Mouse (Mus musculus) v-Abl transformed pro-B cells (cell line): ENCODE measurements around the gene Sh2d1b1.

Experiments
- in situ Hi-C, 2 experiments: fragments of 400-800 bp; cut with MboI; formaldehyde crosslinking; loops; one replicate each; pipeline ENCODE4 v1.15.1; 2025; ENCODE audit not compliant: unreplicated experiment in 2 of 2

Gene Sh2d1b1

GRCm38 (mm10) chr1:170323001-170323400, 45.9 kb downstream of the Sh2d1b1 start:
- in situ Hi-C loops = no loop called here

- in situ Hi-C loops = no loop called here
Measured at GRCm38 (mm10) chr1:170324312-170324711, 47.2 kb downstream of the Sh2d1b1 start.

GRCm38 (mm10) chr1:170325277-170325676, 48.2 kb downstream of the Sh2d1b1 start:
- in situ Hi-C loops = no loop called here

- in situ Hi-C loops = no loop called here
Measured at GRCm38 (mm10) chr1:170331926-170332325, 54.8 kb downstream of the Sh2d1b1 start.

- in situ Hi-C loops = no loop called here
Measured at GRCm38 (mm10) chr1:170332775-170333174, 55.7 kb downstream of the Sh2d1b1 start.
